Mouse (Mus musculus): Measurements from ENCODE around the gene Cox6a2.
"Not testable (repeated sequence)": the region's sequence is repeated elsewhere in the genome, so short reads cannot be mapped to it uniquely, and the experiment has no call there.

The Cox6a2 gene

GRCm38 (mm10) chr7:128234796-128235195 is 28.6 kb upstream of the Cox6a2 start:
- DNase-seq (ENCODE audit: low spot score in 2 of 2) = no peak

- DNase-seq (ENCODE audit: low spot score in 2 of 2) = no peak
Measured at GRCm38 (mm10) chr7:128231741-128232140, 25.6 kb upstream of the Cox6a2 start.

GRCm38 (mm10) chr7:128220936-128221335 is 14.7 kb upstream of the Cox6a2 start:
- no peak for DNase-seq (ENCODE audit: low spot score in 2 of 2)

DNA sequence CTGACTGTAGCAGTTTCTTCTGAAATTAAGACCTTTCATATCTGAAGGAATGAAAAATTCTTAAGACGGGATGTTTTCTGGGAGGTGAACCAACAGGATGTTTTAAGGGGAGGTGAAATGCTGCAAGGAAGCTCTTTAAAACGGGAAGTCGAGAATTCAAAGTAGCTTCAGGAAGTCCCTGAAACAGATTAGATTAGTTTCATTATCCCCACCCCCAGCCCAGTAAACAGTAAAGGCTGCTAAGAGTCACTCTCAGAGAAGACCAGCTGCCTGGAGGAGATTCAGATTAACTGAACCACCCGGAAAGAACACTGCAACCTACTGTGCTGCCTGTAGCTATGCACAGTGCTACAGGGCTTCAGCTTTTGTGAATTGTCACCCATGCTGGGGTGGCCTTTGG is 13.8 kb upstream of the Cox6a2 start:
- DNase-seq (ENCODE audit: low spot score in 2 of 2) = no peak

DNA sequence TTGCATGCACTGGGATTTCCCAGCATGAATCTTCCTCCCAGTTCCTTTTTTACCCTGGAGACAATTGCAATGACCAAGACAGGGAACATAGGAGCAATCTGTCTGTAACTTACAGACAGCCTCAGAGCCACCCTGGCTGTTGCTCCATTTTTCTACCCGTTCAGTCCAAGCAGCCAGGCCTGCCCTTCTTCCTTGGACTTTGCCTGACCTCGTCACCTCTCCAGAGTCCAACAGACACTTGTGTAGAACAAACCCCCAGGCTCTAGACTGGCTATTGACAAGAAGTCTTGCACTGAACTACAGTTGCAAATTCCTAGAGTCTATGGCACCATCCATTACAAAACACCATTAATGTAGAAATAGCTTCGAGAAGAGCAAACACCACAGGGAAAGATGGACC is 3.6 kb upstream of the Cox6a2 start:
- no peak for DNase-seq (ENCODE audit: low spot score in 2 of 2)

DNA sequence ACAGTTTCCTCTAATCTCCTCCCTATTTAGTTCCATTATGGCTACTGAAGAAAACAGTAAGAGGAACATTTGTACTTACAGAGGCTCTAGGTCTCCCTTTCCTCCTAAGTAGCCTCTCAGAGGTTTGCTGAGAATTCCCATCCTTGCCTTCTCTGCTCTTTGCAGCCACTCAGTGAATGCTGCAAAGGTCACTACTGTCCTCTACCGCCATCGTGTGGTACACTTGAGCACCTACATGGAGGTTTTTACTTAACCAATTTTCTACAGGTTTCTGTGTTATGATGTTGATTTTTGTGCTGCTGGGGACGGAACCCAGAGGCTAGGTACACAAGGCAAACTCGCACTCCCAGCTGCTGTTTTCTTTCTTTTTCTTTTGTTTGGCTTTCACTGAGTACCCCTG is 2.0 kb upstream of the Cox6a2 start:
- peak in 1 of 2 experiments; percentile 28 for DNase-seq (ENCODE audit: low spot score in 2 of 2)

GRCm38 (mm10) chr7:128205695-128206094 is 492 bp downstream of the Cox6a2 start:
- DNase-seq (ENCODE audit: low spot score in 2 of 2) = no peak

DNA sequence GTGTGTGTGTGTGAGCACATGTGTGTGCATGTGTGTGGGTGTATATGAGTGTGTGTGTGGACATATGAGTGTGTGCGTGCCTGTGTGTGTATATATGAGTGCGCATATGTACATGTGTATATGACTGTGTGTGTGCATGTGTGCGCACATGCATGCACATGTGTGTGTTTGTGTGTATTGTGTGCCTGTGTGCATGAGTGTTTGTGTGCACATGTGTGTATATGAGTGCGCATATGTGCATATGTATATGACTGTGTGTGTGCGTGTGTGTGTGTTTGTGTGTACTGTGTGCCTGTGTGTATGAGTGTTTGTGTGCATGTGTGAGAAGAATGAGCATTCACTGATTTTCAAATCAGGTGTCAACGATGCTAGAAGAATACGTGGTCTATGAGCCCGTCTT is 2.0 kb downstream of the Cox6a2 start:
- DNase-seq (ENCODE audit: low spot score in 2 of 2) = no peak

DNA sequence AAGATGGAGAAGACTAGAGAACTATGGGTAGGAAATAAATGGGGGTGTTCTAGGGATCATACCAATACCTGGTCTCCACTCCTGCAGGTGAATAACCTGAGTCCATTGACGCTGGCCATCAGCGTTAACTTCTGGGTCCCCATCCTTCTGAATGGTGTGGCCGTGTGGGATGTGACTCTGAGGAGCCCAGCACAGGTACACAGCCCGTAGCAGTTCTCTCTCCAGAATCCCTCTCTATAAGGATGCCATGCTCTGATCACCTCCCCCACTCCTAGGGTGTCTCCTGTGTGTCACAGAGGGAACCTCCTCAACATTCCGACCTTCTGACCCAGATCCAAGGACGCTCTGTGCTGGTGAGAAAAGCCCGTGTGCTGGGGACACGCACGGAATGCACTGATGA is 3.1 kb downstream of the Cox6a2 start:
- no peak for DNase-seq (ENCODE audit: low spot score in 2 of 2)

DNA sequence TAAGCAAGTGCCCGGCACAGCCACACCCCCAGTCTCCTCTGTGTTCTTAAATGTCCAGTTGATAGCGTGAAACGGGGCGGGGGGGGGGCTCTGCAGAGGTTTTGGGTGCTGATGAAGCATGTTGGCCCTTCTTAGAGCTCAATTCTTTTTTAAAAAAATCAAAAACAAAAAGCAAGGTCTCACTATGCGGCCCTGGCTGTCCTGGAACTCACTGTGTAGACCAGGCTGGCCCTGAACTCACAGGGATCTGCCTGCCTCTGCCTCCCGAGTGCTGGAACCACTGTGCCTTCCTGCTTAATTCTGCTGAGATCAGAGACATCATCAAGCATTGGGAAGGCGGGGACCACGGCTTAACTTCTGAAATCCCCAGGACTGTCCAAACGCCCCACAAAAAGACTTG is 4.6 kb downstream of the Cox6a2 start:
- DNase-seq (ENCODE audit: low spot score in 2 of 2) = no peak

GRCm38 (mm10) chr7:128181691-128182090 is 24.5 kb downstream of the Cox6a2 start:
- no peak for DNase-seq (ENCODE audit: low spot score in 2 of 2)

- DNase-seq (ENCODE audit: low spot score in 2 of 2) = no peak
Measured at GRCm38 (mm10) chr7:128180546-128180945, 25.6 kb downstream of the Cox6a2 start.

DNA sequence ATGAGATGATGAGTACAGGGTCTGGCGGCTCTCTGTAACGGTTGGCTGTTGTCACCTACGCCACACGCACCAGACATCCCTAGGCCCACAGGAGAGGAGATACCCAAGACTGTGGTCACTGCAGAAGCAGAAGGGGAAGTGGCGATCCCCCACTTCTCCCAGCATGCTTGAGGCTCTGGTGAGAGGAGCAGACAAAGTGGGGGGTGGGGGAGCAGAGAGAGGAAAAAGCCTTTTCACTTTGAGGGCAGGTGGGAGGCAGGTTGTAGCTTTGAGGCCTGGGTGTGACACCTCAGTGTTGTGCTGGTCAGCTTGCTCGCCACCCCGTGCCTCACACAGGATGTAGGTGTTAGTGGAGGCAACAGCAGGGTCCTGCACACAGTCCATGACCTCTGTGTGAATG is 26.1 kb downstream of the Cox6a2 start:
- no peak for DNase-seq (ENCODE audit: low spot score in 2 of 2)

GRCm38 (mm10) chr7:128178385-128178784 is 27.8 kb downstream of the Cox6a2 start:
- DNase-seq (ENCODE audit: low spot score in 2 of 2) = peak; percentile 53 to 59

- DNase-seq (ENCODE audit: low spot score in 2 of 2) = no peak
Measured at GRCm38 (mm10) chr7:128169996-128170395, 36.2 kb downstream of the Cox6a2 start.

GRCm38 (mm10) chr7:128166391-128166790 is 39.8 kb downstream of the Cox6a2 start:
- DNase-seq (ENCODE audit: low spot score in 2 of 2) = no peak

DNA sequence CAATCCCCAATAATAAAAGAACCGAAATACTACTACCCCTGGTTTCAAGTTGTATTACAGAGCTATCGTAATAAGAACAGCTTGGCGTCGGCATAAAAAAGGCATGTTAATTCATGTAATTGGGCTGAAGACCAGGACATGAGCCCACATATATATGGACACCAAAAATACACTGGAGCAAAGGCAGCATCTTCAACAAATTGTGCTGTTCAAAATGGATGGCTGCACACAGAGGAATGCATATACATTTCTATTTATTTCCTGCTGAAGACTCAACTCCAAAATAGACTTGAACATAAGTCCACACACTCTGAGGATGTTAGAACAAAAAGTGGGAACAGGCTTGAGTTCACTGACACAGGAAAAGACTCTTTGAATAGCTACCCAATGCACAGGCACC is 42.2 kb downstream of the Cox6a2 start:
- DNase-seq (ENCODE audit: low spot score in 2 of 2) = no peak

DNA sequence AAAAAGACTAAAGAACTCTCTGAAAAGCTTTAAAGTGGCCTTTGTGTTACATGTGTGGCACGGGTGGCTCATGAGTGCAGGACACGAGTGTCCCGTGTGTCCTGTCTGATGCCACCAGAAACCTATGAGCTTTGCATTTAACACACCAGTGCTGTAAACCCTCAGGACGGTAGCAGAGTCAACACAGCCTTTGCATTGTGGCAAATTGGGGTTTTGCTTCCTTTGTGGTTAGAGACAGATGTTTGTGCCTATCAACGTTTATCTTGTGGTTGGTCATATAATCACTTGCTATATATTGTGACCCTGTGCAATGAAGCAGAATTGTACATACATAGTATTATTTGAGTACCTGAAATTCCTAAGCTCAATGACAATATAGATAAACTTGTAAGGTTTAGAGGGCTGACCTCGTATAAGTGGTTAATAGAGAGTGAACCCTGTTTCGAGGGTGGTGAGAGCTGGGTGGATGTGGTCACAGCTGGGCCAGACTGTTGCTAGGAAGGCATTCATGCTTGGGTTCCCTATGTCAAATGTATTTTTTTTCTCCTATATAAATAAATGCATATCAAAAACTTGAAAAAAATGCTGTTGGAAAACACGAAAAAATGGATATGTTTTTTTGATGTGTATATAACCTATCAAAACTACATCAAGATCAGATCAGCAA is 47.4 kb downstream of the Cox6a2 start:
- not testable (repeated sequence) for DNase-seq (ENCODE audit: low spot score in 2 of 2)

All from right cerebral cortex, postnatal 36 days (tissue).